Mouse (Mus musculus) skeletal muscle tissue, adult 2 months (tissue): ENCODE results near the gene Ccdc71.
A peak's percentile ranks its signal among the peaks of the same experiment; 100 is the strongest.

Experiments
- DNase-seq: peaks from one replicate; pipeline ENCODE4 v3.0.0-alpha.2; 2012; ENCODE audit warnings: low read depth, low spot score

Ccdc71 gene

DNA sequence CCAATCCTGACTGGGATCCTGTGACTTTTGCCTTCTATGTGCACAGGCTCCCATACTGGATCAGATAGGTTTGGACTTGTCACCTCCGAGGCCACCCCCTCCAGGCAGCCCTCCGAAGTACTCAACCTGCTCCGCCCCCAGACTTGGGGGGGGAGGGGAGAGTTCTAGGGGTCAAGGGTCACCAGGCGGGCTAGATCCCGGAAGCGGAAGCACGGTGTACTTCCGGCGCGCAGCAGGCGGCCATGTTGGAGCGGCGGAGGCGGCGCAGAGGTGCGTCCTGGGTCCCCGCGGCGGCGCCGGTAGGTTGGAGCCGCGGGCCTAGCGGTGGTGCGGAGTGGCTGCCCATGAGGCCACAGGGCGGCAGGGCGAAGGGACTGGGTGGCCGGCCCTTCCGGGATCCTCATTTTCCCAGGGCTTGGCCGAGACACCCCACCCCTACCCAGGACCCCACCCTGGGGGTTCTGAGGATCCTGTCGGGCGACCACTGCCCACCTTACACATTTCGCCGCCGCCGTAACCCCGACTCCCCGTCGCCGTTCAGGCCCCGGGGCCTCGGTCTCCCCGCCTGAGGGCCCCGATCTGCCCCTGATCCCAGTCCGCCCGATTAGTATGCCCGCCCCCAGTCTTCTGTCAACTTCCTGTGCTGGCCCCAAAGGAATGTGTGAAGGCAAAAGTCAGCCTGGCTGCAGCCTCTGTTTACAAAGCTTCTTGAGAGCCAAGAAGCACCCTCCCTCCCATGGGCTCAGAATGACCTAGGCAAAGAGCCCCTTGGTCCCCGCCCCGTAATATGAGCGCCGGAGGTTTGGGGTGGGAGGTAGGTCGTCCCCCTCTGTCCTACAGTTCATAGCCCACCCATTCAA is at the start of gene Ccdc71:
TSS of gene Ccdc71 (plus strand) at position 209 of the 860 bp plus-strand sequence.
- peak; percentile 81 for DNase-seq

DNA sequence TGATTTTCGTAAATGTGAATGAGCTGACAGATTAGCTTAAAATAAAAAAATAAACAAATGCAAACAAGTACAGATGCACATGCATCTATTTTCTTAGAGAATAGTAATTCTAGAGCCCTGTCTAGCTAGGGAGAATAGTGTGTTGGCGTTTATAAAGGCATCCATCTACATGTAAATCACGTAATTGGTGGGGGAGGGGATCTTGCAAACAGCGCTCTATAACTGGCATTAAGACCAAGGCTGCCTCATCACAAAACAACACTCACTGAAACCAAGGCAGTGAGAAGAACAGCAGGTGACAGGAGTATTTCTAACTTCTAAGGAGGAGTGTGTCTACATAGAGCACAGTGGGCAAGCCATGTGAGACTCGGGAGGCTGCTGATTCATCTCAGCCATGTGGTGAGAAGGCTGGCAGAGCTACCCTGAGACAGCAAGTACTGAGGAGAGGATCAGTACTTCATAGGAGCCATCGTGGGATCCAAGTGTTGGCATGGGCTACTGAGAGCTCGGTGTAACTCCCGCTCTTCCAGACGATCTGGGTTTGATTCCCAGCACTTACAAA is 48.9 kb upstream of the Ccdc71 start:
- no peak for DNase-seq

DNA sequence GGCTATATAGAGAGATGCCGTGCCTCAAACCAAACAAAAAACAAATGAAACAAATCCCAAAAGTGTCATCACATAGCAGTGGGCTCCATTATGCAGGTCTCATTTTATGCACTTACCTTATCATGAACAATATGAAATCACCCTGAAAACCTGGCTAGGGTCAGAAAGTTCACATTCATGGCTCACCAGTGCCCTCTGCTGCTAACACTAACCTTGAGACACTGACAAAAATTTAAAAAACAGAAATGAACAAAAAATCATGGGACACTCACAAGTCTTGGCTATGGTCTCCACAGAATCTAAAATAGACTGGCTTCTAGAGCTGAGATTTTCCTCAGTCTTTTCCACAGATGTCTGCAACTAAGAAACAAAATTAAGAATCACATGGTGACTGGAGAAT is 48.1 kb upstream of the Ccdc71 start:
- DNase-seq: no peak

DNA sequence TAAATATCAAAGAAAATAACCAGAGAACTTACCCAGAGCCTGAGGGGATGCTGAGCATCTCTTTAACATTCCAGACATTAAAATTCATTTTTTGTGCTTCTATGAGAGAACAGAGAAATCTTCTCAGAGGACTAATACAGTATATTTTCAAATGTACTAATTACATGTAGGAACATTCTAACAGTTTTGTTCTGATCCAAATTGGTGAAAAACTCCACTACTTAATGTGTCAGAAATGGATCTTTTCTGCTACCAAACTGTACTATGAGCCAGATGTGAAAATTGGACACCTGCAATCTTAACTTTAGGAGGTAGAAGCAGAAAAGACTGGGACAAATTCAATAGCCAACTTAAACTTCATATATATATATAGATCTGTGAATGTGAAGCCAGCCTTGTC is 31.9 kb upstream of the Ccdc71 start, which contains the start of gene Ccdc36:
TSS of gene Ccdc36 (minus strand) at position 101 of the 400 bp plus-strand sequence.
- DNase-seq: no peak

DNA sequence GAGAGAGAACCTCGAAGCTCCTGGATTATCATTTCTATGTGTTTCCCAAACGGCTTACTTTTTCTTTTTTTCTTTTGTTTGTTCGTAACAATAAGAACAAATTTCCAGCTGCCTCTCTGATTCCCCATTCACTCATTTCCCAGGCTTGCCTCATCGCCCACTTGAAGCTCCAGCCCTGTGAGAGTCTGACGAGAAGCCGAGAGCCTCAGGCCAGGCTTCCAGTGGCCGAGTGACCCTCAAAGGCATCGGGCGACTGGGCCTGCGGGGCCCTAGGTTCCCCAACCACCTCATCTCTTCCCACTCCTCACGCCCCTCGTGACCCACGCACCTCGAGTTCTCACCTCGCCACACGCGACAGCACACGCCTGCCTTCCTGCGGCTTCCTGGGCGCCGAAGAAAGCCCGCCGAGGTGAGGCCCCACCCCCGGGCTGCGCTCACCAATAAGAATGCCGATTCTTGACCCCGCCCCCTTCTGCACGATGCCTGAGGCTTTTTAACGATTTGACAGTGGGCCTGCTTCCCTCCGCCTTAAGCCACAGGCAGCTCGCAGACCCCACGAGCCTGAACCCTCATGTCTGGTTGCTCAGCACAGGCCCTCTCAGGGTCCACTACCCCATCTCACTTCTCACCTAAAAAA is 28.8 kb upstream of the Ccdc71 start:
- DNase-seq: no peak

DNA sequence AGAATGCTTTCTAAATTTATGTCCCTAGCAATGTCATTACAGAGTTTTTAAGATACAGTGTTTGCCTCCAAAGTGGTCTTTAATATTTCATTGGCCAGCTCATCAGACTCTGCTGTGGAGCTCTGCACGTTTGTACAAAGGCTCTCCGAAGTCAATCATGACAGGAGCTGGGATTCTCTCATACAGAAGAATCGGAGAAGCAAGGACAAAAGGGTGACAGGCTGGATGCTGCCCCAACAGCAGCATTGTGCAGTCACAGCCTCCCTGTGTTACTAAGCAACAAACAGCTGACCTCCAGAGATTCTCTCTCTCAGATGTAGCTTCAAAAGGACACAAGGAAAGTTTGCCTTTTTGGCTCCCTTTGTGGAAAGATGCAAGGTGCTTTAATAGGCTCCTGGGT is 24.1 kb upstream of the Ccdc71 start, which contains the start of gene BC048562:
TSS of gene BC048562 (plus strand) at position 301 of the 400 bp plus-strand sequence.
- DNase-seq: no peak

DNA sequence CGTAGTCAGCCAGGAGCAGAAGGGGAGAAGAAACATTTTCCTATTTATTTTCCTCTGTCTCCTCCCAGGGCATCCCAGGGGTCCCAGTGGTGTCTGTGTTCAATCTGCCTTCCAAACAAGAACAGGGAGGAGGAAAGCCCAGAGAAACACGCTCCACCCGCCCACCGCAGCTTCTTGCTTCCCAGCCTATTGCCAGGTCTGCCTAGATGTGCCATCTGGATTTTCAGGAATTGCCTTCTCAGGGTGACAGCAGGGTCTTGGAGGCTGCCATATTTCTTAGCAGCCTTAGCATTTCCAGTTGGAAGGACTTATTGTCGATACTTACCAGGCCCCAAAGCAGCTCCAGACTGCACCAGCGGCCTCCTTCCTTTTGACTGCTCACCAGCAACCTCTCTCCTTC is 21.2 kb upstream of the Ccdc71 start:
- no peak for DNase-seq

DNA sequence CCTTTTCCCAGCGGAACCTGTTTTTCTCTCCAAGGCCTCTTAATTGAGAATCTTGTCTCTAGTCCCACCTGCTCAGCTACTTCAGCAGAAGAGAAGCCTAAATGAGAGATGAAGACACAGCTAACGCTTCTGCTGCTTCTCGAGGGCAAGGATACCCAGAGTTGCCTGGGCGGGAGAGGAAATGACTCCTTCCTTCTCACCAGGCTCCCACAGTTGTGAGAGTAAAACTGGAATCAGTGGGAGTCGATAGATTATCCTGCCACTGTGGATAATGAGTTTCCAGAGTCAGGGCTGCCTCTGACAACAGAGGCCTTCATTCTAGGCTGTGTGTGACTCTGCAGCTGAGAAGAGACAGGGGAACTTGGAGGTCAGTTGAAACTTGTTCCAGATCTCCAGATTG is 19.8 kb upstream of the Ccdc71 start:
- DNase-seq: no peak

DNA sequence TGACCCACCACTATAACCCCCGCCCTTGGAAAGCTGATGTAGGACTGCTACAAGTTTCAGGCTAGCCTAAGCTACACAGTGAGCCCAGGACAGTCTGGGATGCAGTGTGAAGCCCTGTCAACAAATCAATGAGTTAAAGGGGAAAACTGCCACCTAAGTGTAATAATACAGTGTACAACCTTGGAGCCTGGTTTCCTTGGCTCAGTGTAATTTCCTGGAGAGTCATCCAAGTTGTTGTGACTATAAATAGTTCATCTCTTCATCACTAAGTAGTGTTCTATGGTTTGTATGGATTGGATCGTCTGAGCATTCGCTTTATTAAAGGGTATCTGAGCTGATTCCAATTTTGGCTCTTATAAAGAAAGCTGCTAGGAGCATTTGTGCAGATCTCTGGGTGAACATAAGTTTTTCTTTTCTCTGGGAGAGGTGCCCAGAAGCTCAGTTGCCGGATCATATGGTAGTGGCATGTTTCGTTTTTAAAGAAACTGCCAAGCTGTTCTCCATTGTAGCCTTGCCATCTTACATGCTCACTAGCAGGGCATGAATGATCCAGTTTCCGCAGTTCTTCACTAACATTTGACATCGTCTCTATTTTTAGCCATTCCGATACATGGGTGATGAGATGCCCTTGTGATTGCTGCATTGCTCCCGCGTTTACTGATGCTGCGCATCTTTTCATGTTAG is 18.9 kb upstream of the Ccdc71 start:
- DNase-seq: no peak

DNA sequence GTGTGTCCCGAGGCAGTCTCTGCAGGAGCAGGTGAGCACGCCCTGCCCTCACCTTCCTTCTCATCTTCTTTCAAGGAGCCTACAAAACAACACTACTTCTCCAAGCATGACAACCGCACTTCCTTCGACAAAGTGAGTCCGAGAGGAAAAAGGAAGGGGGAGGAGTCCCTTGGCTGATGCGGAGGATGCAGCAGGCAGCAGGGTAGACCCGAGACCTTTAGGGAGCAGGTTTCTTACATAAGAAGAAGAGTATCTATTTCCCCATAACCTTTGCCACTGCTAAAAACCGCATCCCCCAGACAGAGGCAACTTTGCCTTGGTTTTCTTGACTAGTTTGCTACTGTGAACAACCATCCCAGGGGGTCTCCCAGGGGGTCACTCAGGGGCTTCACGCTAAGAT is 15.2 kb upstream of the Ccdc71 start:
- DNase-seq: no peak

DNA sequence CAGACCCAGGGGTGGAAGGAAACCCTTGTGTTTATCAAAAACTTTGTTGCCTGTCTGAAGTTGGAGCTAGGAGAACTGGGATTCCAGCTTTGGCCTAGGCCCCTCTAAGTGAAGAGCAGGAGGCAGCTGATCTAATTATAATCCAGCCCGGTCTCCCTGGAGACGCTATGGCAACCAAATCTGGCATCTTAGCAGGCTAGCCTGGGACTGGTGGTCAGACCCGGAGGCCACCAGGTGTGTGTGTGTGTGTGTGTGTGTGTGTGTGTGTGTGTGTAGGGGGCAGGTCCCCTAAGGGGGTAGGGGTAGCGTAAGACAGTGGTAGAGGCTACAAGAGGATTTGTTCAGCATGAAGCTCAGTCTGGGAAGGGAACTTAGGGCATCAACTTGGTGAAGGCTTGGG is 10.5 kb upstream of the Ccdc71 start:
- no peak for DNase-seq

DNA sequence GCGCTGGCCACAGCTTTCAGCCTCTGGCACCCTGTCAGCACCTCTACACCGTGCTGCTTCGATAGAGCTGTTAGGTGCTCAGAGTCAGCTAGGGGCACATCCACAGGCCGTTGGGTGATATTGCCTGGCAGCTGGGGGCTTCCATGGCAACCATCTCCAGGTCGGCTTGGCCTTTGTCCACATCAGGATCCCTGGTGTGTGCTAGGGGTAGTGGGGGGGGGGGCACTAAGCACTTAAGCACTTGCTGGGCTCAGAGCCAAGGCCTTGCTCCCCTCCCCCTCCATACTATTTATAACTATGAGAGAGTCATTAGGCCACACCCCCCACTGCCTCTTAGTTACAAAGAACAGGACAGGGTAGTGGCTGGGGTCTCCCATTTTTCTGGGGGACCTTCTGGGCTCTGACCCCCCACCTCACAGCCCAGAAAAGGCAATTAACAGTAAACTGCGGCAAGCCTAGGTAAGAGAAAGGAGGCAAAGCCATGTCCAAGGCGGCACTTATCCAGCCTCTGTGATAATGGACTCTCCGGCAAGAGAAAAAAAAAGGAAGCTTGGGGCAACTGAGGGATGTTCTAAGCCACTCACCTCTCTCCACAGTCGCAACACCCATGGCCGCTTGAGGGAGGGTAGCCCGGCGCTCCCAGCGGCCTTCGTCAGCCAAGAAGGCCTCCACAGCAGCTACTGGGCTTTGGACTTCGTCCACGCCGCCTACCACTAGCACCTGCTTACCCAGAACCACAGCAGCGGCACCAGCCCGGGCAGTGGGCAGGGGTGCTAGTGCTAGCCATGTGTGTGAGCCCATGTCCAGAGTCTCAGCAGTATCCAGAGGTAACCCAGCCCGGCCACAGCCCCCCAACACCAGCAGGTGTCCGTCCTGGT is 9.8 kb upstream of the Ccdc71 start:
- DNase-seq: no peak

DNA sequence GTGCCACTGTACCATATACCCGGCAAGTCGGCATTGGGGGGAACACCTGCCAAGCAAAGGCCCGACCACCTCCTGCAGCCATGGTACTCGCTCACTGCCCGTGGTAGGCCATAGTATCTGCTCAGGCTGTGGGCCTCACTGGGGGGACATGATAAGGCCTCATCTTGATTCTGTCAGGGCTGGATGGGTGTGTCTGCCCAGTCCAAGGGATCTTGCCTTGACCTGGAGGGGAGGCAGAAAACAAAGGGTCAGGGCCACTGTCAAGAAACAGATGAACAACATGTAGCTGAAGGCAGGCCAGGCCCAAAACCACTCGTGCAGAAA is 9.2 kb upstream of the Ccdc71 start:
- no peak for DNase-seq

DNA sequence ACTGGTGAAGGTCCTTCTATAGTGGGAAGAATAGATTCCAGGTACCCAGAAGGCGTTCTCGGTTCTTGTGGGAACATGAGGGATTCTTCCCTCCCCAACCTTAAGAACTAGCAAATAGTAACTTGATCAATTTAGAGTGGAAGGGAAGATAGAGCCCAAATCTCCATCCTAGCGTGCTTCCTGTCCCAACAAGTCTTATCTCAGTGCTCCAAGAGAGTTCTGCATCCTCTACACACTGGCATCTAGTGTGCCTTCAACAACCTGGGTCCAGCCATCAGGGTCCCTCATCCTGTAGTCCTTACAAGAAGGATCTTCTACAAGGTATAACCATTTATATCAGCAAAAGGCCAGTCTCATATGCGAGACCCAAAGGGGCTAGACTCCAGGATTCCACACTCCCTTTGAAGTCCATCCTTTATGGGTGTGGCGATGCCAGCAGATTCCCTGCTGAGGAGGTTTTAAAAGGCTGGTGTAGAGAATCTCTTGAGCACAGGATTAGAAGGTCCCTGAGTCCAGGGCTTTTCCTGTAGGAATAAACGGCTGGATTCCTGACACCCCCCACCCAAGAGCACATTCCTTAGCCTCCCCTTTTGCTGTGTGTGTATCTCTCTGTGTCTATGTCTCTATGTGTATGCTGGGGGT is 8.7 kb upstream of the Ccdc71 start:
- DNase-seq: no peak

DNA sequence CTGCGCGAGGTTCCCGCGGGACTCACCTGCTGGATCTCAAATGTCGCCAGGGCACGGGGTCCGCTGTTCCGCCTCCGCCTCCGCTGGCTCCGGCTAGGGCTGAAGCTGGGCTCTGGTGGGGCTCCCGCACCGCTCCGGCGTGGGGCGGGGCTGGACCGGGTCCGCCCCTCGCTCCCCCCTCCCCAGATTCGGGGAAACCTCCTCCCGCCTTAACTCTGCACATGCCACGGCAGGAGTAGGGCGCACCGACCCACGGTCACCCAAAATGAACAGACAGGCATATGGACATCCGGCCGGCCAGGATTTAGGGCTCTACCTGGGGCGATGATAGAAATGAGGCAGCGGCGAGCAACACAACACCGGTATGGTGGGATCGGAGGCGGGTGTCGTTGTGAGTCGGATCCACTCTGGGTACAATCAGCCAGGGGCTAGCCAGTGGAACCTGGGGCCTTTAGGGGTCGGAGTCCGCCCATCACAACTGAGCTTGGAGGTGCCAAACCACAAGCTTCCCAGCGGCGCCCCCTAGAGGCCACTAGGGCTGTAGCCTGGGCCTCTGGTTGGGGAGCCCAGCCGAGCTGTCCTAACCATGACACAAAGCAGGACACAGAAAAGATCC is 7.9 kb upstream of the Ccdc71 start:
- DNase-seq: peak; percentile 71

DNA sequence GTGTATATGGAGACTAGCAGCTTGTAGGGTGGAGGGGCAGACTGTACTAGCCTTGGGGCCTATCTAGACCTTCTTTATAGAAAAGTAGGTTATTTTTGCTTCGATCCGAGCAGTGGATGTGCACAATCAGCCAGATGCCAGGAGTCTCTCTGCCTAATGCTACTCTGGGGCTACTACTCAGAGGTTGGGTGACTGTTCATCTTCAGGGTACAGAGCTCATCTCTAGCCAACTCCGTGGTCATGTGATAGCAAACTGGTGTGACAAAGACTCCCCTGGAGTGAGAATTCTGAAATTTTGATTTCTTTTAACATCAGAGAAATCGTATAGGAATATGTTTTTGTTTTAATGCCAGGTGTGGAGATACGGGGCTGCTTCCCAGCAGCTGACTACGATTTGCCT is 7.4 kb upstream of the Ccdc71 start:
- no peak for DNase-seq

DNA sequence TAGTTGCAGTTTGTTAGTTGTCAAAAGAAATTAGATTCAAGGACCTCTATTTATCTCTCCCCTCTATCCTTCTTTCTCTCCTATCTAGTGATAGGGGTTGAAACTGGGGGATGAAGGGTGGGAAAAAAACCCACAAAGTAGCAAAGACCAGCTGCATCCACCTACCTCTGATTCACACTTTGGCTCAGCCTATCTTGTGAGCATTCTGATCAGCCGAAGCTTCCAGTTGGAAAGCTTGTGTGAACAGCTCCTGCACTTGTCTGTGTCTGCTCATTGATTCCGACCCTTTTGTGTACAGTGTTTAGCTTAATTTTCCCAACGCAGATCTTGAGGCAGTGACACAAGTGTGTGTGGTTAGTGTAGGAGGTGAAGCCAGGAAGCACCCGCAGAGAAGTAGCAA is 6.9 kb upstream of the Ccdc71 start:
- DNase-seq: no peak

DNA sequence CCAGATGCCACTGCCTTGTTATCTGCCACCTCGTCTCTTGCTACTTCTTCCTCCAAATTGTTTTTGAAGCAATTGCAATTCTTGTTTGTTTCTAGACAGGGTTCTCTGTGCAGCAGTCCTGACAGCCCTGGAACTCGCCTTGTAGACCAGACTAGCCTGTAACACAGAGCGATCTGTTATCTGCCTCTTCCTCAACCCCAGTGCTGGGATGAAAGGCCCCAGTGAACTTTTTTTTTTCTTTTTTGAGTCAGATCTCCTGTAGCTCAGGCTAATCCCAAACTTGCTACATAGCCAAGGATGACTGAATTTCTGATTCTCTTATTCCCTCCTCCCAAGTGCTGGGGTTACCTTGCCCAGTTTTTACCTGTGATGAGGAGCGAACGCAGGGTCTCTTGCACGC is 5.9 kb upstream of the Ccdc71 start:
- no peak for DNase-seq

DNA sequence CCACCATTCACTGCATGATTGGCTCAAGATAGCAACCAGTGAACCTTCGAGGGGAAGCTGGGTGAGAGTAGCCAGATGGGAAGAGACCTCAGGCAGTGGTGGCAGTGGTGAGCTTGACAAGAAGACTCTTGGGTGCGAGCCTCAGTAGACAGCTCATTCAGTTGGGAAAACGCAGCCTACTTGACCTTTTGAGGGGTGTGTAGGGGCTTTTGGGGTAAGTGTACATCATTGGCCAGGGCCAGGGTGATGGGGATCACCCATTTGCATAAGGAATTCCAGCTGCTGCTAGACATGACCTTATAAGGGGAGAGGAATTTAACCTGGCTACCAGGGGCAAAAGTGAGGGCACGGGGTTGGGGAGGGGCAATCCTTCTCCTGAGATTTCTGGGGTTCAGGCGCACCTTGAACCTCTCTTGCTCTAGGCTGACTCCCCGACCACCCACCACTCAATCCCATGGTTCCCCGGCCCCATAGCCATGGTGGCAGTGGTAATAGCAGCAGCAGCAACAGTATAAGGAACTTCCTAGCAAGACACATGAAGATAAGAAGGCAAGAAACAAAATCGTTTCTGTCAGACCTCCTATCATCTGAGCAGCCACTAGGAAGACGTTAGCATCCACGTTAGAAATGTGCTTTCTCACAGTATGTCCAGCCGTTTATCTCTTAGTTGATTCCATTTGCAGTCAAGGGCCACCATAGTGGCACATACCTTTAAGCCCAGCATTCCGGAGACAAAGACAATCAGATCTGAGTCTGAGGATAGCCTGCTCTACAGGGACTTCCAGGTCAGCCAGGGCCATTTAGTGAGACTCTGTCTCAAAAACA is 4.4 kb upstream of the Ccdc71 start:
- no peak for DNase-seq

DNA sequence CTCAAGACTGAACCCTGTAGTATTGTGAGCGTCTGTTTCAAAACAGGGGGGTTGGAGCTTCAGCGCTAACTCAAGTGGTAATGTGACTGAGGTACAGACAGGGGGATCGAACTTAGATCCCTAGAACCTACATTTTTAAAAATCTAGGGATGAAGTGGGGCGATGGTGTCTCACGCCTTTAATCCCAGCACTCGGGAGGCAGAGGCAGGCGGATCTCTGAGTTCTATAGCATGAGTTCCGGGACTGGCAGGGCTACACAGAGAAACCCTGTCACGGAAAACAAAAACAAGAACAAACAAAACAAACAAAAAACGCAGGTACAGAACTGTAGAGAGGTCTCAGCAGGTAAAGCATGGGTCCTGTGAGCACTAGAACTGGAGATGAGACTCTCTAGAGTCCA is 3.4 kb upstream of the Ccdc71 start:
- no peak for DNase-seq
